Mouse (Mus musculus): ENCODE measurements around the gene Gm29776. TPM values are rescaled to one million over a fixed set of nuclear protein-coding genes. Genes with fewer than 3 reads are reported as not detected.

The Gm29776 gene
- total and polyA plus RNA-seq, 3 experiments: 0.04 TPM; not detected in 2

DNA sequence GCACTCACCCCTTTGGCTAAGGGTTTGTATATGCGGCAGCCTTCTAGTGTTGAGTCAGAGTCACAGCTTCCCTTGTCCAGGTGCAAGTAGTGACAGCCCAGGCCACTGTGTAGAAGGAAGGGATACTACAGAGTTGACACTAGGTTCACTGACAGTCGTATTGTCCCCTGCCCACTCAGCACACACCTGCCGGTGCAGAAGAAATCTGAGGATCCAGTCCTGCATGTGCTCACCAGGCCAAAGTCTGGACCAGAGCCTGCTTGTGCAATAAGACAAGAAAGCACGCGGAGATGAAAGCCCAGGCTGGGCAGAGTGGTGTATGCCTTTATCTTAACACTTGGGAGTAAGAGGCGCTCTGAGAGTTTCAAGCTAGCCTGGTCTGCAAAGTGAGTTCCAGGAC is 3.6 kb downstream of the Gm29776 start:
- Histone ChIP-seq H3K27me3 (ENCODE audit: control insufficient read depth, insufficient read depth, low read length) (no peaks in the 10 kb centered on the region), H3K4me3 (no peak overlapping the region), H3K36me3 (ENCODE audit: control insufficient read depth, insufficient read depth, low read length) (no peaks in the 10 kb centered on the region), H3K27ac (no peak overlapping the region), H3K9ac (ENCODE audit: low read depth, low read length) (no peak overlapping the region), H3K4me1 (ENCODE audit: control insufficient read depth, insufficient read depth, low read length) (no peaks in the 10 kb centered on the region), H3K79me2 (replicated peaks; ENCODE audit: control insufficient read depth, insufficient read depth, low read length) (no peaks in the 10 kb centered on the region)
- DNase-seq: no peak
- 61% methylated on average over 6 of the region's 6 CpGs for WGBS
- intact Hi-C loops (cut with DNase I): no loop called here
- TF ChIP-seq CTCF (IDR thresholded peaks at IDR 0.05) (no peak), POLR2A (IDR thresholded peaks at IDR 0.05; ENCODE audit: insufficient read depth, low read depth, low read length) (no peak), EP300 (IDR thresholded peaks at IDR 0.05; ENCODE audit: insufficient read depth, low read depth, low read length) (no peak)

DNA sequence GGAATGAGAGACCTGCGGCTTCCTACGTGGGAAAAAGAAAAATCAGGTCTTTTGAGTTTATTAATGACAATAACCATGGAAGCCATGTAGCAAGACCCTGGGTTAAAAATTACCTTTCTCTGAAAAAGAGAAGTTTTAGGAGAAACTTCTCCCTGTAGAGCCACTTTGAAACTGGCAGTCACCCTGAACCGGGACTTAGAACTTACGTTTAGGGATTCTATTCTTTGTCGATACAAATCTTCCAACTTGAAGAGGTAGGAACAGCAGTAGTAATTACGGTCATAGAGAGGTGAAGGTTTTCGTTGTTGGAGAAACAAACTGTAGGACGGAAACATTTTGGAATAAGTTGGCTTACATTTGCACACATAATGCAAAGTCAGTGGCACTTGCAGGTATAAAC is 11.4 kb downstream of the Gm29776 start:
- Histone ChIP-seq H3K36me3 (ENCODE audit: control insufficient read depth, insufficient read depth, low read length) (peaks cover 24% of the 10 kb centered on the region), H3K4me1 (ENCODE audit: control insufficient read depth, insufficient read depth, low read length) (peaks cover 2% of the 10 kb centered on the region; the same call in 1 of the 2 replicates), H3K9ac (ENCODE audit: low read depth, low read length) (peak overlapping the region; percentile 76), H3K79me2 (replicated peaks; ENCODE audit: control insufficient read depth, insufficient read depth, low read length) (peaks cover 5% of the 10 kb centered on the region), H3K27ac (peak overlapping the region; percentile 99), H3K4me3 (peak overlapping the region; percentile 86), H3K27me3 (ENCODE audit: control insufficient read depth, insufficient read depth, low read length) (no peaks in the 10 kb centered on the region)
- WGBS: 3% methylated on average over 8 of the region's 8 CpGs
- TF ChIP-seq EP300 (IDR thresholded peaks at IDR 0.05; ENCODE audit: insufficient read depth, low read depth, low read length): no peak
- TF ChIP-seq CTCF (IDR thresholded peaks at IDR 0.05): no peak
- TF ChIP-seq POLR2A (IDR thresholded peaks at IDR 0.05; ENCODE audit: insufficient read depth, low read depth, low read length): no peak
- no peak for DNase-seq
- intact Hi-C loops (cut with DNase I): loop anchor here (5.0 to 10.0 kb wide), 4 partner anchors 35 to 432 kb away; partner anchors contain the start of genes 4931414P19Rik, Abhd4, Dad1 and Ngdn

DNA sequence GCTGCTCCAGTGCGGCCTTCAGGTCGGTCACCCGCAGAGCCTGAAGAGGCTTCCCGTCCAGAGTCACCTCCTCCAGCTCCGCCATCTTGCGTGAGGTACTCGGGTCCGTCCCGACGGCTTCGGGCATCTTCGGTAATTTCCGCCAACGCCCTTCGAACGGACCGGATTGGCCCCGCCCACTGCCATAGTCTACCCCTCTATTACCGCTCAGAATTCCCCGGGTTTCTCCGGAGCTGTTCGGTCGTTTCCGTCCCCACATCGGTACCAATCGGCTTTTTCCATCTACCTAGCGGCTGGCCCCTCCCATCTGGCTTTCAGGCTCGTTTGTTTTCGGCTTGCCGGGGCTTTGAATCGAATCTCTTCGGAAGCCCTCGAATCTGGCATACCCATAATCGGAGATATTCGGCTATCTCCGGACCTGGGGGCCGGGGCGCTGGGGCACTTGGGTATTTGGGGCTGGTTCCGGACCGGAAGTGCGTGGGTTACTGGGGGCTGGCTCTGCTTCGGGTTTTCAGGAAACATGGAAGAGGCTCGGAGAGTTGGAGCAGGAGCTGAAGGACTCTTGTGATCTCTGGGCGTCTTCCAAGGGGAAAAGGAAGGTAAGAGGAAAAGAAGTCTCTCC is 12.0 kb downstream of the Gm29776 start, which contains the start of gene Acin1:
TSS of gene Acin1 (minus strand) at position 410 of the 622 bp plus-strand sequence.
- Histone ChIP-seq H3K27ac (peak within 1 kb of the TSS; percentile 99), H3K9ac (ENCODE audit: low read depth, low read length) (peak within 1 kb of the TSS; percentile 80), H3K79me2 (replicated peaks; ENCODE audit: control insufficient read depth, insufficient read depth, low read length) (peaks cover 7% of the 10 kb centered on the region), H3K4me3 (peak within 1 kb of the TSS; percentile 86), H3K4me1 (ENCODE audit: control insufficient read depth, insufficient read depth, low read length) (peaks cover 2% of the 10 kb centered on the region; the same call in 1 of the 2 replicates), H3K36me3 (ENCODE audit: control insufficient read depth, insufficient read depth, low read length) (peaks cover 26% of the 10 kb centered on the region), H3K27me3 (ENCODE audit: control insufficient read depth, insufficient read depth, low read length) (no peaks in the 10 kb centered on the region)
- DNase-seq: peak; percentile 100
- intact Hi-C loops (cut with DNase I): loop anchor here (5.0 to 10.0 kb wide), 4 partner anchors 34 to 432 kb away; partner anchors contain the start of genes 4931414P19Rik, Abhd4, Dad1 and Ngdn
- under 1% methylated on average over 44 of the region's 44 CpGs for WGBS
- TF ChIP-seq EP300 (IDR thresholded peaks at IDR 0.05; ENCODE audit: insufficient read depth, low read depth, low read length) (0 out of 2 replicates have a peak, but pooled peaks have one; percentile 27), POLR2A (IDR thresholded peaks at IDR 0.05; ENCODE audit: insufficient read depth, low read depth, low read length) (peak; percentile 96), CTCF (IDR thresholded peaks at IDR 0.05) (no peak)

DNA sequence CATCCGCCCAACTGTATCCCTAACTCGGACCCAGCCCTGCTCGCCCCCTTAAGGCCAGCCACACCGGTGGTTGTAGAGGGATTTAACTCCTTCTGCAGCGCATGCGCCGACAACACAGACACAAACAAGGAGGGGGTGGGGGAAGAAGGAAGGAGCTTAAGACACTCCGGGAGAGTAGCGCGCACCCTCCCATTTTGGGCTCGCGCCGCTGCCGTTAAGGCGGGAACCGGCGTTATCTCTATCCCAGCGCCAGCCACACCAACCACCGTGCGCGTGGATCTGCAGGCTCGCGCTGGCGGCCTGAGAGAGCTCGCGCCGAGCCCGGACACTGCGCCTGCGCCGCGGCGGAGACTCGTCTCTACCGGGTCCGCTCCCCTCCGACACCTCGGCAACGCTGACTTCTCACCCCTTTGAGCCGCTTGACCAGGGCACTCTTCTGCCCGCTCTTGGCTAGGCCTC is 12.5 kb downstream of the Gm29776 start, which contains the start of gene 1700123O20Rik:
TSS of gene 1700123O20Rik (plus strand) at position 154 of the 459 bp plus-strand sequence.
- no peaks in the 10 kb centered on the region for H3K27me3 ChIP-seq (ENCODE audit: control insufficient read depth, insufficient read depth, low read length)
- peaks cover 2% of the 10 kb centered on the region; the same call in 1 of the 2 replicates for H3K4me1 ChIP-seq (ENCODE audit: control insufficient read depth, insufficient read depth, low read length)
- no peak for DNase-seq
- under 1% methylated on average over 41 of the region's 41 CpGs for WGBS
- intact Hi-C loops (cut with DNase I): loop anchor here (5.0 to 10.0 kb wide), 4 partner anchors 34 to 431 kb away; partner anchors contain the start of genes 4931414P19Rik, Abhd4, Dad1 and Ngdn
- H3K79me2 ChIP-seq (replicated peaks; ENCODE audit: control insufficient read depth, insufficient read depth, low read length): peaks cover 7% of the 10 kb centered on the region
- H3K36me3 ChIP-seq (ENCODE audit: control insufficient read depth, insufficient read depth, low read length): peaks cover 26% of the 10 kb centered on the region
- peak within 1 kb of the TSS; percentile 86 for H3K4me3 ChIP-seq
- TF ChIP-seq CTCF (IDR thresholded peaks at IDR 0.05) (peak; percentile 48), POLR2A (IDR thresholded peaks at IDR 0.05; ENCODE audit: insufficient read depth, low read depth, low read length) (no peak)
- H3K9ac ChIP-seq (ENCODE audit: low read depth, low read length): peak within 1 kb of the TSS; percentile 80
- H3K27ac ChIP-seq: peak within 1 kb of the TSS; percentile 99

DNA sequence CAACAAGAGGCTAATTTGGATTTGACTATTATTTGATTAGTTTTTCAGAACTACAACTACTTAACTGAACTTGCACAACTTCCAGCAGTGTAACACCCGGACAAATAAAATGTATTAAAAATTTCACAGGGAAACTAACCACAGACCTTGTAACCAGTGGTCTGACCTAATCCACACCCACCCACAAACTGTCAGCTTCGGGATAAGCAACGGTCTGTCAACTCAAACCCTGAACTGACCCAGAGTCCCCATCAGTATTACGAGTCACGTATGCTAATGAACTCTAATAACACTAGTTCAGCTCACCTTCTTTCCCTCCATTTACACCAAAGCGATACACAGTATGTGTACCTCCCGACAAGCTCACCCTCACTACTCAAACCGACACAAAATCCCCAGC is 13.2 kb downstream of the Gm29776 start:
- DNase-seq: no peak
- WGBS: 4% methylated on average over 8 of the region's 8 CpGs
- TF ChIP-seq EP300 (IDR thresholded peaks at IDR 0.05; ENCODE audit: insufficient read depth, low read depth, low read length): no peak
- no peak for TF ChIP-seq CTCF (IDR thresholded peaks at IDR 0.05)
- TF ChIP-seq POLR2A (IDR thresholded peaks at IDR 0.05; ENCODE audit: insufficient read depth, low read depth, low read length): no peak

More for the DNA sequence above, 13.2 kb downstream of the Gm29776 start:
- H3K27me3 ChIP-seq (ENCODE audit: control insufficient read depth, insufficient read depth, low read length): no peaks in the 10 kb centered on the region
- H3K4me3 ChIP-seq: peak overlapping the region; percentile 86
- H3K79me2 ChIP-seq (replicated peaks; ENCODE audit: control insufficient read depth, insufficient read depth, low read length): peaks cover 7% of the 10 kb centered on the region
- H3K27ac ChIP-seq: peak overlapping the region; percentile 99
- intact Hi-C loops (cut with DNase I): loop anchor here (5.0 to 10.0 kb wide), 4 partner anchors 33 to 431 kb away; partner anchors contain the start of genes 4931414P19Rik, Abhd4, Dad1 and Ngdn
- H3K9ac ChIP-seq (ENCODE audit: low read depth, low read length): peak overlapping the region; percentile 80
- peaks cover 2% of the 10 kb centered on the region; the same call in 1 of the 2 replicates for H3K4me1 ChIP-seq (ENCODE audit: control insufficient read depth, insufficient read depth, low read length)
- H3K36me3 ChIP-seq (ENCODE audit: control insufficient read depth, insufficient read depth, low read length): peaks cover 26% of the 10 kb centered on the region
